Mouse (Mus musculus) erythroblast, embryonic 14.5 days (primary cell): ENCODE results near the gene Gm10961.

ENCODE experiments used
- GATA1 ChIP-seq: IDR thresholded peaks from 2 replicates; pipeline ENCODE4 v1.6.1; 2012; ENCODE audit warnings: low read length, inconsistent platforms, mixed read lengths
- TAL1 ChIP-seq: IDR thresholded peaks from 3 replicates; pipeline ENCODE4 v1.6.1; 2012; ENCODE audit warnings: low read length, inconsistent platforms, mixed read lengths

GRCm38 (mm10) chr3:107622537-107622936, 8.6 kb upstream of the Gm10961 start:
- TF ChIP-seq GATA1, result no peak
- no peak for TF ChIP-seq TAL1
